Mouse (Mus musculus) heart, adult 18-20 months (tissue): Measurements from ENCODE around the gene Mrpl37. TPM values are rescaled to one million over a fixed set of nuclear protein-coding genes. Genes with fewer than 3 reads are reported as not detected.

Experiments used
- DNase-seq, 2 experiments: peaks; one replicate each; pipeline ENCODE4 v3.0.0; 2021 to 2022; ENCODE audit warnings: mixed read lengths in 1 of 2
- total RNA-seq, 2 experiments: library from RNA; stranded (reverse); gene quantifications; 2 replicates each; pipeline ENCODE4 v1.2.3; 2021

Mrpl37 gene
- total RNA-seq, 2 experiments from 2014 or later: 96.0 to 102 TPM

- DNase-seq: peak; percentile 37 to 48
These were observed 47.6 kb downstream of the Mrpl37 start for GRCm38 (mm10) chr4:107019027-107019426.

GRCm38 (mm10) chr4:107018521-107018920 lies 48.1 kb downstream of the Mrpl37 start:
- peak; percentile 48 to 71 for DNase-seq

DNA sequence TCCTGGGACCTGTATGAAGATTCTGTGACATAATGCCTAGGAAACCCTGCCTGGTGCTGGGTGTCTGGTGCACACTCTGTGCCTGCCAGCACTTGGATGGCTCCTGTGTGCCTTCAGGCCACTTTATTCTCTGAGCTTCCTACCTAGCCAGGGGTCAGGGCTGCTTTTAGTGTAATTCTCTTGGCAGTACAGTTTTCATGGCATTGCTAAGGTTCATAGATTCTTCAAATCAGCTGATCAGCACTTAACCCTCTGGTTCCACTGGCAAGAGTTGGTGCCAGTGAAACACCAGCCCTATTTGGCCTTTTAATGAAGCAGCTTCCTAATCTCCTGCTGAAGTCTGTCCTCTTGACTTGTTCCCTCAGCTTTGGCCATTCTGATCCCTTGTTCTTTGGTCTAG lies 49.4 kb downstream of the Mrpl37 start:
- DNase-seq: no peak

- peak; percentile 46 to 63 for DNase-seq
These were observed 50.6 kb downstream of the Mrpl37 start for GRCm38 (mm10) chr4:107015971-107016511.

DNA sequence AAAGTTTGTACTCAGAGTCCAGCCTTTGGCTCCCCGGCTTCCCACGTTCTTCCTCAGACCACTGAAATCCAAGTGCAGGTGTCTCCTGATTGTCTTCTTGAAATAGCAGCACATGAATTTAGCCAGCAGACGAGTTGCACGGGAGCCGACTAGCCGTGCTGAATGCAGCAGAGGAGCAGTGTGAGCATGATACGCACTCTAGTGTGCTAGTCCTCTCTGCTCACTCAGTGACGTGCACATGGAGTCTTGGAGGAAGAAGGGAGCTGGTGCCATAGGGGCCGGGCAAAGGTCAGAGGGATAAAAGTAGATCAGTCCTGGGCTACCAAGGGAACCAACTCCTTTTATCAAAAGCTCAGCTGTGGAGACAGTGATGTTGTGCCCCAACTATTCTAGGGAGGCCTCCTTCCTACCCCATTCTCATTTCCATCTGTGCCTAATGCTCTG lies 52.8 kb downstream of the Mrpl37 start:
- DNase-seq: peak in 1 of 2 experiments; percentile 56

- peak; percentile 71 to 76 for DNase-seq
These were observed 53.4 kb downstream of the Mrpl37 start for GRCm38 (mm10) chr4:107013119-107013816.

DNA sequence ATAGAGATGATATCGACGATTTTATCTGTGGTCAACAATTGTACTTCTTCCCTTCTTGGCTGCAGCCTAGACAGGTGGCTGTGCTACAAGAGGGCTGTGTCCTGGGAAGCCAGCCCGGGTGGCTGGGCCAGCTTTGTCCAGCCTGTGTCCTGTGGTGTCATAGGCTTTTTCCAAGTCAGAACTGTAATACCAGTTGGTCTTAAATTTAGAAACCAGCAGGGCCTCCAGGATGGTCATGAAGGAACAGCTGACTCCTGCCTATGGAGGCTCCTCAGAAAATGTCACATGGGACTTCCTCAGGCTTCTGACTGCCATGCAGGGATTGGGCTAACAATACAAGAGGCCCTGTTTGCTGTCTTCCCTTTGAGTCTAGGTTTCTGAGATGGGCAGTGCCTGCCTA lies 54.1 kb downstream of the Mrpl37 start:
- peak; percentile 70 to 79 for DNase-seq

DNA sequence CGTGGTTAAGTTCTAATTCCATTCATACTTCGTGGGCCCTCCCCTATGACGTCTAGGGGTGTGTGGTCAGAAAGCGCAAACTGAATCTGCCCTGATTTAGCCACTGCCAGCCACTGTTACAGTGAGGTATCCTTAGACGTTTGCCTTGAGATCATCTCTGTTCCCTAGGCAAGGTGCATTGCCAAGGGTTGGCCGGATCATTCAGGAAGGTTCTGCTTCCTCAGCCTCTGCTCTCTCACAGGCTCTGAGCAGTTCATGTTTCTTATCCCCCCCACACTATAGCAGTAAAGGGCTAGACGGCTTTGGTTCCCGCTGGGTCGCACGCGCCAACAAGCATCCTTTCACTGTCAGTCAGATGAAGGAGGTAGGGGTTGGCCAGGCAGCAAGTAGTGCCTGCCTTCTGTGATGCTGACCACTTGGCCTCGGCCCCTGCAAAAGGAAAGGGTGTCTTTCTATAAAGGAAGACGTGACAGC lies 54.6 kb downstream of the Mrpl37 start:
- peak in 1 of 2 experiments; percentile 33 for DNase-seq

- no peak for DNase-seq
These were observed 55.2 kb downstream of the Mrpl37 start for GRCm38 (mm10) chr4:107011325-107012004.

GRCm38 (mm10) chr4:107009548-107009947 lies 57.1 kb downstream of the Mrpl37 start:
- no peak for DNase-seq

DNA sequence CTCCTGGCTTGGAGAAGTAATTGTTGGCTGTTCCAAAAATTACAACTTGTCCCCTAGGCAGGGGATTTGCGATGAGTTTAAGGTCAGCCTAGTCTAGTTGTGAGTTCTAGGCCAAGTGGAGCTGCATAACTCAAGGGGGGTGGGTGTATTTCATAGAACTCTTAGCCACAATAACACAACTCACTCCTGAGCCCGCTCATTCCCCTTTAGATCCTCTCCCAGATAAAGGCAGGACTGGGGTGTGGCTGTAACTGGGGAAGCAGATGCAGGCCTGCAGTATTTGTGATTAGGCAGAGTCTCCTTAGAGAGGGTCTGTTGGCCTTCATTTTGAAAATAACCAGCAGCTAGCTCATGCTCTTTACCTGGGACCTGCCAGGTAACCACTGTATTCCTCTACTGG lies 58.5 kb downstream of the Mrpl37 start:
- DNase-seq: no peak

GRCm38 (mm10) chr4:107007359-107007758 lies 59.3 kb downstream of the Mrpl37 start:
- DNase-seq: no peak

DNA sequence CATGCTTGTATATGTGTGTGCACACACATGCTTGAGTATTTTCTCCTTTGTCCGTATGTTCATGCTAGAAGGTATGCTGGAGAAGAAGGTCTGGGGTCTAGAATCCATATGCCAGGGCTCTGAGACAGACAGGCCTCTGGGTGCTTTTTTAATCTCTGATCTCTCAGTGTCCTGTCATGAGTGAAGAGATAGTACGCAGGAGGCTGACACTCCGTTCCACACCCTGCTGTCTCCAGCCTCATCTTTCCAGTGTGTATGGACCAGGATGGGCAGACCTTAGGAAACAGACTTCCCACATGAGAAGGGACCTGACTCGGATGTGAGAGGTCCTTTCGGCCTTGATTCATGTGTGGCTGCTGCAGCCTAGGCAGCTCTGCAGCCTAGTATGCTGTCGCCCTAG lies 59.9 kb downstream of the Mrpl37 start:
- no peak for DNase-seq

- no peak for DNase-seq
These were observed 60.4 kb downstream of the Mrpl37 start for GRCm38 (mm10) chr4:107006229-107006628.

Other genes starting within 250 kb of the Mrpl37 start
- 10 to 100 TPM; 27.5 to 37.9 TPM for gene Ssbp3, start 156.2 kb downstream of the Mrpl37 start, total RNA-seq
- gene Cyb5rl, start 120 bp upstream of the Mrpl37 start, total RNA-seq: 10 to 100 TPM; 25.7 to 26.1 TPM
- not detected for gene Cdcp2, start 30.0 kb upstream of the Mrpl37 start, total RNA-seq
- 100 to 1,000 TPM; 139 to 147 TPM for gene Tmem59, start 111.5 kb upstream of the Mrpl37 start, total RNA-seq
- gene Tceanc2, start 112.2 kb upstream of the Mrpl37 start, total RNA-seq: 10 to 100 TPM; 13.5 to 15.4 TPM
- under 1 TPM in 1 of 2 experiments, not detected in 1; 0.44 TPM for gene Ldlrad1, start 142.3 kb upstream of the Mrpl37 start, total RNA-seq
- 10 to 100 TPM in 1 of 2 experiments, 1 to 10 TPM in 1; 10.0 to 10.2 TPM for gene Lrrc42, start 186.7 kb upstream of the Mrpl37 start, total RNA-seq
- gene Hspb11, start 186.7 kb upstream of the Mrpl37 start, total RNA-seq: 10 to 100 TPM in 1 of 2 experiments, 1 to 10 TPM in 1; 9.8 to 13.6 TPM
- gene Dio1, start 240.3 kb upstream of the Mrpl37 start, total RNA-seq: not detected
- gene Yipf1, start 247.5 kb upstream of the Mrpl37 start, total RNA-seq: 10 to 100 TPM; 17.3 to 18.6 TPM